Mouse (Mus musculus): ENCODE results near the gene Ovca2. TPM values are rescaled to one million over a fixed set of nuclear protein-coding genes. Genes with fewer than 3 reads are reported as not detected.

Ovca2 gene
- polyA plus RNA-seq, 1 experiment from 2014 or later, result 19.7 TPM

- H3K9ac ChIP-seq (ENCODE audit: low read length), result no peak overlapping the region
- peak overlapping the region; percentile 93 for H3K4me2 ChIP-seq (ENCODE audit: low read length)
- no peaks in the 10 kb centered on the region for H3K9me3 ChIP-seq (ENCODE audit: control insufficient read depth, low read length)
- peak overlapping the region; percentile 56 to 66 for H3K4me3 ChIP-seq (ENCODE audit: control insufficient read depth in 1 of 2, insufficient read depth in 1 of 2, low read depth in 1 of 2, low read length in 2 of 2)
- peaks cover 42% of the 10 kb centered on the region for H3K27me3 ChIP-seq (ENCODE audit: control insufficient read depth, insufficient read depth, low read length)
- no peak overlapping the region for H3K27ac ChIP-seq (replicated peaks in 1 of 2; ENCODE audit: control insufficient read depth in 1 of 2, insufficient read depth in 1 of 2, low read depth in 2 of 2, low read length in 2 of 2)
- ATAC-seq (ENCODE audit: insufficient number of reproducible peaks, insufficient read depth, low FRiP score, low read depth), result no peak
- H3K36me3 ChIP-seq (ENCODE audit: control insufficient read depth, insufficient read depth, low read length), result peaks cover 20% of the 10 kb centered on the region
- 2% methylated on average over 15 of the region's 15 CpGs for WGBS
- peaks cover 12 to 45% of the 10 kb centered on the region in 2 experiments; a peak in 3 of 4 replicates for H3K4me1 ChIP-seq (ENCODE audit: control insufficient read depth in 2 of 2, insufficient read depth in 2 of 2, low read length in 2 of 2)
Observed at GRCm38 (mm10) chr11:75173799-75174165, 4.9 kb downstream of the Ovca2 start.

DNA sequence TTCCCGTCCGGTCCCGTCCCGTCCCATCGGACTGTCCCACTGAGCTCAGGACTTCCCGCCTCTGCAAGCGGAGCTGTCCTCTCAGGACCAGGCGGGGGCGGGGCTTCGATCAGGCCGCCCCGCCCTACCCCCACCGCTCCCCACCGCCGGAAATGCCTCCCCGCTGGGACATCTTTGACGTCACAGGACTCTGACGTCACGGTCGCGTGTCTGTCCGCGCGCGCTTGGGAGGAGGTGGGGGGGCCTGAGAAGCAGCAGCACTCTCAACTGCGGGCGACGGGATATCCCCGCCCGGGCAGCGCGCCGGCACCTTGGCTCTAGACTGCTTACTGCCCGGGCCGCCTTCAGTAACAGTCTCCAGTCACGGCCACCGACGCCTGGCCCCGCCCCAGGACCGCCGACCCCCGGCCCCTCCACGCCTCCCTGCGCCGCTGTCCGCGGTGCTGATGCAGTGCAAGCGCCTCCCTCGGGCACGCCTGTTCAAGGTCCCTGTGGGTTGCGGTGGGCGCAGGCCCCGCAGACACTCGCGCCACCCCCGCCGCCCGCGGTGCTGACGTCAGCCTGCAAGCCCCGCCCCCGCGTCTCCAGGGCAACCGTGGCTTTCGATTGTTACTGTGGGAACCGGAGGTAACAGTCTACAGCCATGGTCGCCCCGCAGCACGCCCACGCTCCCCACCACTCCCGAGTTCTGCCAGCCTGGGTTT lies 5.4 kb downstream of the Ovca2 start:
- Histone ChIP-seq H3K36me3 (ENCODE audit: control insufficient read depth, insufficient read depth, low read length) (peaks cover 20% of the 10 kb centered on the region), H3K4me3 (ENCODE audit: control insufficient read depth in 1 of 2, insufficient read depth in 1 of 2, low read depth in 1 of 2, low read length in 2 of 2) (peak overlapping the region; percentile 56 to 66), H3K27me3 (ENCODE audit: control insufficient read depth, insufficient read depth, low read length) (peaks cover 42% of the 10 kb centered on the region), H3K9me3 (ENCODE audit: control insufficient read depth, low read length) (no peaks in the 10 kb centered on the region), H3K9ac (ENCODE audit: low read length) (peak overlapping the region; percentile 38; the same call in 1 of the 2 replicates), H3K4me2 (ENCODE audit: low read length) (peak overlapping the region; percentile 93), H3K27ac (replicated peaks in 1 of 2; ENCODE audit: control insufficient read depth in 1 of 2, insufficient read depth in 1 of 2, low read depth in 2 of 2, low read length in 2 of 2) (no peak overlapping the region; a peak in 1 of 4 replicates), H3K4me1 (ENCODE audit: control insufficient read depth in 2 of 2, insufficient read depth in 2 of 2, low read length in 2 of 2) (peaks cover 12 to 47% of the 10 kb centered on the region in 2 experiments; a peak in 3 of 4 replicates)
- ATAC-seq (ENCODE audit: insufficient number of reproducible peaks, insufficient read depth, low FRiP score, low read depth), result peak; percentile 68
- WGBS, result under 1% methylated on average over 71 of the region's 71 CpGs

DNA sequence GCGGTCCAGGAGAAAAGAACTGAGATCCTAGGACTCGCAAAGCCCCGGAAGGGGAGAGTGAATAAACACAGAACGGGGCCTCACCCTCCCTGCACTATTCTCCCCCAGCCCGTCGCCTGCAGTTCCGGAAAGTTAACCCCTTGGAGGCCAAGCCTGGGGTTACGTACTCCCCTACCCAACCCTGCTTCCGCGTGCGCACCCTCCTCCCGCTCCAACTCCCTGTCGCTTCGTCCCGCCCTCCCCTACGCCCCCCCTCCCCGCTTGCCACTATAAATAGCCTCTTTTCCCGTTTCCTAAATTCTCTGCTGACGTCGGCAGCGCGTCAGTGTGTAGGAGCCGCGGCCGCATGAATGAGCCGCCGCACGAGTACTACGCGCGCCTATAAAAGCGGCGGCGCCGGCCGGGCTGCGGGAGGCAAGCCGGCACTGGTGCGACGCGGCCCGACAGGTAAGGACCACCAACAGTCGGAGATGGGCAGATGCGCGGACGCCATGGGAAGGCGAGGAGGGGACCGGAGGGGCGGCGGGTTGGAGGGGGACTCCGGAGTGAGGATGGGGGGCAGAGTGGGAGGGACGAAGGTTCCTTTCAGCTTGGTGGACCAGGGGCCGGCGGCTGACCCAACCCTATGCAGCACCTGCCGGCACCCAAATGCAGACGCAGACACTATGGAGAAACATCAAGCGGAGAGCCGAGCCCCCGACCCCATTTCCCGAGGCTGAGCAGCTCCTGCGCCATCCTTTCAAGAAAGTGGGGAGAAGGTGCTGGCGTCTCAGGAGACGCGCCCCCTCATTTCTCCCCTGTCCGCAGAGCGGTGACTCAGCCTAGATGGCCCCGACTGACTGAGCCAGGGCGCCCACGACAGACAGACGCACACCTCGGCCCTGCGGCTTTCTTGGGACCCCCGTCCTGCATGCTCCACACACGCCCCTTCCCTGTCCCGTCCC lies 6.2 kb downstream of the Ovca2 start:
- H3K9ac ChIP-seq (ENCODE audit: low read length), result peak overlapping the region; percentile 27
- H3K27me3 ChIP-seq (ENCODE audit: control insufficient read depth, insufficient read depth, low read length), result peaks cover 48% of the 10 kb centered on the region
- H3K9me3 ChIP-seq (ENCODE audit: control insufficient read depth, low read length), result no peaks in the 10 kb centered on the region
- ATAC-seq (ENCODE audit: insufficient number of reproducible peaks, insufficient read depth, low FRiP score, low read depth), result no peak
- H3K4me1 ChIP-seq (ENCODE audit: control insufficient read depth in 2 of 2, insufficient read depth in 2 of 2, low read length in 2 of 2), result peaks cover 8 to 47% of the 10 kb centered on the region in 2 experiments; a peak in 3 of 4 replicates
- H3K4me2 ChIP-seq (ENCODE audit: low read length), result peak overlapping the region; percentile 93
- under 1% methylated on average over 72 of the region's 75 CpGs for WGBS
- H3K36me3 ChIP-seq (ENCODE audit: control insufficient read depth, insufficient read depth, low read length), result peaks cover 17% of the 10 kb centered on the region
- peak overlapping the region; percentile 56 to 66 for H3K4me3 ChIP-seq (ENCODE audit: control insufficient read depth in 1 of 2, insufficient read depth in 1 of 2, low read depth in 1 of 2, low read length in 2 of 2)
- no peak overlapping the region for H3K27ac ChIP-seq (replicated peaks in 1 of 2; ENCODE audit: control insufficient read depth in 1 of 2, insufficient read depth in 1 of 2, low read depth in 2 of 2, low read length in 2 of 2)

DNA sequence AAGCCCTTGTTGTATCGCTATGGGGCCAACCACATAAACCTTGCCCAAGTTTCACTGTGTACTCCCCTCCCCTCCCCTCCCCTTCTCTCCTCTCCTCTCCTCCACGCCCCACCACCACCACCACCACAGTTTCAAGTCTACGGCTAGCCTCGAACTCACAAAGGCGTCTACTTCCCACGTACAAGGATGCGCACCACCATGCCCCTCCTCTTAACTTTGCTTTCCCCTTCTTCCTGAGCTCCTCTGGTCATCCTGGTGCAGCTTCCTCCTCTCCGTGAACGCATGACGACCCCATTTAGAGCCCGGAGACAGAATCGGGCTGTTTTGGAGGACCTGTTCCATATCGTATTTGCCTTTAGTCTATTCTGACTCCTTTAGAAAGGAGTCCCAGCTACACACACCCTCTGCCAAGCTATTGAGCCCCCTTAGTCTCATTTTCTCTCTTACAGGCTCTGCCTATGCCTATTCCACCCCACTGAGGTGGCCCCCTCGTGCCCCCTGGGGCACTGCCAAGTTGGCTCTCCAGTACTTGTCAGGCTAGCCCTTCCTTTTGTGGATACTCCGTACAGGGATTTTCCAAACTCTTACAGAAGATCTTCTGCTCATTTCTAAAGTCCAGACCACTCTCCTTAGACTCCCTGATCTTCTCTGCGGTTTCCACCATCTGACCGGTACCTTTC lies 7.3 kb downstream of the Ovca2 start:
- H3K4me2 ChIP-seq (ENCODE audit: low read length), result 0 out of 2 replicates have a peak overlapping the region, but pooled peaks have one; percentile 93
- peaks cover 8% of the 10 kb centered on the region for H3K36me3 ChIP-seq (ENCODE audit: control insufficient read depth, insufficient read depth, low read length)
- H3K27ac ChIP-seq (replicated peaks in 1 of 2; ENCODE audit: control insufficient read depth in 1 of 2, insufficient read depth in 1 of 2, low read depth in 2 of 2, low read length in 2 of 2), result no peak overlapping the region
- no peak for ATAC-seq (ENCODE audit: insufficient number of reproducible peaks, insufficient read depth, low FRiP score, low read depth)
- H3K4me3 ChIP-seq (ENCODE audit: control insufficient read depth in 1 of 2, insufficient read depth in 1 of 2, low read depth in 1 of 2, low read length in 2 of 2), result peak overlapping the region in 1 of 2 experiments; percentile 66; a peak in 2 of 4 replicates
- peaks cover 55% of the 10 kb centered on the region for H3K27me3 ChIP-seq (ENCODE audit: control insufficient read depth, insufficient read depth, low read length)
- peaks cover 8 to 56% of the 10 kb centered on the region in 2 experiments; a peak in 3 of 4 replicates for H3K4me1 ChIP-seq (ENCODE audit: control insufficient read depth in 2 of 2, insufficient read depth in 2 of 2, low read length in 2 of 2)
- H3K9ac ChIP-seq (ENCODE audit: low read length), result no peak overlapping the region
- WGBS, result 5% methylated on average over 17 of the region's 17 CpGs
- H3K9me3 ChIP-seq (ENCODE audit: control insufficient read depth, low read length), result no peaks in the 10 kb centered on the region

DNA sequence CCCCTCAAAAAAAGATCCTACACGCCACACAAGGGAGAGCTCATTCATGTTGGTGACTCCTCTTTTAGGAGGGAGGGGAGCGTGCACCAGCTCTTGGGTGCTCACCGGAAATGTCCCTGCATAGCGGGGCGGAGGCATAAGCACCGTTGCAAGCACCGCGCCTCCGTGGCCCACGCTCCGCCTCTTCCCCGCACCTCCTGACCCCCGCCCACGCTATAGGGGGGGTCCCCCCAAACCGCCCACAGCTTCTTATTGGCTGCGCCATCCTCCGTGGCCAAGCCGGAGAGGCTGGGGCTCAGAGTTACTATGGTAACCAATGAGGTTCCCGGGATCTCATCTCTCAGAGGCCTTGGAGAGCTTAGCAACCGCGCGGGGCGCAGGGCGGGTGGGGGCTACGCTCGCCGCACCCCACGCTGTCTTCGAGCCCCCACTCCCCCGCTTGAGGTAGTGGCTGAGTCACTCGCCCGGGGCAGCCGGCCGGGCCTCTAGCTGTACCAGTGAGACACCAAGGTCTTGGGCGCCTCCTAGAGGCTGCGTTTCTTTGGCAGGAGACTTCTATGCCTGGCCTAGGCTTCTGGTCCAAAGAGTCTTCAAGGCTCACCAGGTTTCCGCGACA lies 8.4 kb downstream of the Ovca2 start:
- WGBS, result under 1% methylated on average over 38 of the region's 38 CpGs
- peaks cover 61% of the 10 kb centered on the region for H3K27me3 ChIP-seq (ENCODE audit: control insufficient read depth, insufficient read depth, low read length)
- no peak overlapping the region for H3K9ac ChIP-seq (ENCODE audit: low read length)
- ATAC-seq (ENCODE audit: insufficient number of reproducible peaks, insufficient read depth, low FRiP score, low read depth), result peak; percentile 8; the same call in 1 of the 2 replicates
- peaks cover 12% of the 10 kb centered on the region; the same call in 1 of the 2 replicates for H3K36me3 ChIP-seq (ENCODE audit: control insufficient read depth, insufficient read depth, low read length)
- peak overlapping the region; percentile 40 to 65 for H3K4me3 ChIP-seq (ENCODE audit: control insufficient read depth in 1 of 2, insufficient read depth in 1 of 2, low read depth in 1 of 2, low read length in 2 of 2)
- no peak overlapping the region for H3K27ac ChIP-seq (replicated peaks in 1 of 2; ENCODE audit: control insufficient read depth in 1 of 2, insufficient read depth in 1 of 2, low read depth in 2 of 2, low read length in 2 of 2)
- H3K9me3 ChIP-seq (ENCODE audit: control insufficient read depth, low read length), result no peaks in the 10 kb centered on the region
- H3K4me2 ChIP-seq (ENCODE audit: low read length), result peak overlapping the region; percentile 98
- H3K4me1 ChIP-seq (ENCODE audit: control insufficient read depth in 2 of 2, insufficient read depth in 2 of 2, low read length in 2 of 2), result peaks cover 8 to 66% of the 10 kb centered on the region in 2 experiments; a peak in 3 of 4 replicates

- Histone ChIP-seq H3K36me3 (ENCODE audit: control insufficient read depth, insufficient read depth, low read length) (peaks cover 17% of the 10 kb centered on the region; the same call in 1 of the 2 replicates), H3K4me3 (ENCODE audit: control insufficient read depth in 1 of 2, insufficient read depth in 1 of 2, low read depth in 1 of 2, low read length in 2 of 2) (peak within 1 kb of the TSS; percentile 58 to 65), H3K4me2 (ENCODE audit: low read length) (peak within 1 kb of the TSS; percentile 98), H3K27me3 (ENCODE audit: control insufficient read depth, insufficient read depth, low read length) (peaks cover 67% of the 10 kb centered on the region), H3K9me3 (ENCODE audit: control insufficient read depth, low read length) (no peaks in the 10 kb centered on the region), H3K9ac (ENCODE audit: low read length) (peak within 1 kb of the TSS; percentile 81), H3K27ac (replicated peaks in 1 of 2; ENCODE audit: control insufficient read depth in 1 of 2, insufficient read depth in 1 of 2, low read depth in 2 of 2, low read length in 2 of 2) (peak within 1 kb of the TSS; percentile 34 to 82; a peak in 3 of 4 replicates), H3K4me1 (ENCODE audit: control insufficient read depth in 2 of 2, insufficient read depth in 2 of 2, low read length in 2 of 2) (peaks cover 10 to 72% of the 10 kb centered on the region in 2 experiments; a peak in 3 of 4 replicates)
- no peak for ATAC-seq (ENCODE audit: insufficient number of reproducible peaks, insufficient read depth, low FRiP score, low read depth)
- 6% methylated on average over 23 of the region's 23 CpGs for WGBS
Observed at GRCm38 (mm10) chr11:75169405-75170080, 9.1 kb downstream of the Ovca2 start, which contains the start of gene Hic1. Hic1 (minus strand) TSS chr11:75169519.
